In genomic region chr13:23506819-23507515, GRCm38 (mm10) we compare ENCODE assay signal across 11 mouse cellular contexts. TPM values are rescaled to one million over a fixed set of nuclear protein-coding genes. Genes with fewer than 3 reads are reported as not detected.
A peak's percentile ranks its signal among the peaks of the same experiment; 100 is the strongest.
DNase-seq lines count a peak whose midpoint lies in the region; ATAC-seq lines count a peak whose summit lies in the region.
"Had no signal": no experiment of that assay in that cellular context is flagged by ENCODE, and none has a peak within 500 bp of the region (broad histone marks: within the 10 kb centered on the region; RNA-seq: fewer than 3 reads in every experiment).

No protein-coding gene starts in this region.

- 30% methylated on average over 14 of the region's 14 CpGs for WGBS in heart, embryonic 14.5 days
- WGBS in embryonic facial prominence, embryonic 14.5 days: 22% methylated on average over 14 of the region's 14 CpGs
- 10% methylated on average over 14 of the region's 14 CpGs for WGBS in liver, embryonic 15.5 days (ENCODE audit: insufficient replicate concordance)

- H3K27me3 ChIP-seq in heart, embryonic 14.5 days (ENCODE audit: control insufficient read depth, insufficient read depth, low read length): no peaks in the 10 kb centered on the region
- no peaks in the 10 kb centered on the region for H3K27me3 ChIP-seq in embryonic facial prominence, embryonic 14.5 days (replicated peaks; ENCODE audit: control insufficient read depth, insufficient read depth, low read length)
- no peaks in the 10 kb centered on the region for H3K27me3 ChIP-seq in liver, embryonic 15.5 days

- no peak overlapping the region for H3K4me3 ChIP-seq in heart, embryonic 14.5 days (ENCODE audit: control insufficient read depth in 1 of 2, insufficient read depth in 1 of 2, low read depth in 1 of 2, low read length in 2 of 2)
- no peak overlapping the region for H3K4me3 ChIP-seq in embryonic facial prominence, embryonic 14.5 days (ENCODE audit: low read depth, low read length)
- H3K4me3 ChIP-seq in liver, embryonic 15.5 days (replicated peaks): peak overlapping the region; percentile 55

- peaks cover 14 to 23% of the 10 kb centered on the region in 2 experiments for H3K4me1 ChIP-seq in heart, embryonic 14.5 days (ENCODE audit: control insufficient read depth in 2 of 2, insufficient read depth in 2 of 2, low read length in 2 of 2)
- peaks cover 15% of the 10 kb centered on the region for H3K4me1 ChIP-seq in embryonic facial prominence, embryonic 14.5 days (ENCODE audit: control insufficient read depth, insufficient read depth, low read length)
- peaks cover 53% of the 10 kb centered on the region for H3K4me1 ChIP-seq in liver, embryonic 15.5 days (replicated peaks)

- no peak overlapping the region for H3K9ac ChIP-seq in heart, embryonic 14.5 days (ENCODE audit: low read length)
- H3K9ac ChIP-seq in embryonic facial prominence, embryonic 14.5 days (ENCODE audit: low read depth, low read length): no peak overlapping the region
- H3K9ac ChIP-seq in liver, embryonic 15.5 days: no peak overlapping the region

- H3K36me3 ChIP-seq in heart, embryonic 14.5 days (ENCODE audit: control insufficient read depth, insufficient read depth, low read length): no peaks in the 10 kb centered on the region
- no peaks in the 10 kb centered on the region for H3K36me3 ChIP-seq in embryonic facial prominence, embryonic 14.5 days (ENCODE audit: control insufficient read depth, insufficient read depth, low read length)
- H3K36me3 ChIP-seq in liver, embryonic 15.5 days (replicated peaks): no peaks in the 10 kb centered on the region

- H3K27ac ChIP-seq in heart, embryonic 14.5 days (replicated peaks in 1 of 2; ENCODE audit: control insufficient read depth in 1 of 2, insufficient read depth in 1 of 2, low read depth in 2 of 2, low read length in 2 of 2): peak overlapping the region in 1 of 2 experiments; percentile 9; a peak in 1 of 4 replicates
- H3K27ac ChIP-seq in embryonic facial prominence, embryonic 14.5 days (replicated peaks; ENCODE audit: low read depth, low read length): no peak overlapping the region
- H3K27ac ChIP-seq in liver, embryonic 15.5 days (replicated peaks): 0 out of 2 replicates have a peak overlapping the region, but pooled peaks have one; percentile 31

- no peak for ATAC-seq in heart, embryonic 14.5 days (ENCODE audit: insufficient number of reproducible peaks, insufficient read depth, low FRiP score, low read depth)
- no peak for ATAC-seq in embryonic facial prominence, embryonic 14.5 days (ENCODE audit: low read depth)
- ATAC-seq in liver, embryonic 15.5 days (ENCODE audit: insufficient read depth): 0 out of 2 replicates have a peak, but pooled peaks have one; percentile 26

- intact Hi-C loops in heart, postnatal 36 days (cut with DNase I): no loop called here

- no peaks in the 10 kb centered on the region for H3K9me3 ChIP-seq in heart, embryonic 14.5 days (ENCODE audit: control insufficient read depth, low read length)
- no peaks in the 10 kb centered on the region for H3K9me3 ChIP-seq in embryonic facial prominence, embryonic 14.5 days (ENCODE audit: control insufficient read depth, low read length)
- no peaks in the 10 kb centered on the region for H3K9me3 ChIP-seq in liver, embryonic 15.5 days (replicated peaks)

- DNase-seq in heart, postnatal 36 days: no peak
- DNase-seq in ES-CJ7 (ENCODE audit: low read depth, low spot score): peak; percentile 92
- no peak for DNase-seq in embryonic facial prominence, embryonic 14.5 days (ENCODE audit: low spot score)
- no peak for DNase-seq in left cerebral cortex, adult 11 months (ENCODE audit: low spot score)
- no peak for DNase-seq in layer of hippocampus, adult 11-12 months (ENCODE audit: low spot score)
- DNase-seq in left cerebral cortex, adult 8-10 months (ENCODE audit: low spot score in 2 of 2): no peak
- DNase-seq: cerebellum, adult 8-10 months; right cerebral cortex, adult 18-20 months had no signal

- peak overlapping the region; percentile 63 for H3K4me2 ChIP-seq in heart, embryonic 14.5 days (ENCODE audit: low read length)
- peak overlapping the region; percentile 53; the same call in 1 of the 2 replicates for H3K4me2 ChIP-seq in embryonic facial prominence, embryonic 14.5 days (ENCODE audit: low read depth, low read length)
- H3K4me2 ChIP-seq in liver, embryonic 15.5 days: peak overlapping the region; percentile 76

RNA-seq across cellular contexts. Expression of gene Btn2a2, which starts 18.3 kb away (rescaled TPM):
- polyA plus RNA-seq in heart, embryonic 14.5 days (2014; fragmentation: Nextera tagmentation; extraction: Ambion mirVana): 0.40 and 0.43 TPM in 2 replicates
- total RNA-seq in heart, postnatal 36 days (2021): not detected
- polyA plus RNA-seq in embryonic facial prominence, embryonic 14.5 days (2014; fragmentation: Nextera tagmentation; extraction: Ambion mirVana): 0.40 and 0.51 TPM in 2 replicates
- not detected in 2 replicates for polyA plus RNA-seq in liver, embryonic 15.5 days (2015; fragmentation: Nextera tagmentation; extraction: Ambion mirVana)
- total RNA-seq in left cerebral cortex, adult 8-10 months (2022): 1 to 10 TPM in 2 of 4 experiments, under 1 TPM in 2; 0.63 to 1.1 (median 0.99) TPM
- total RNA-seq: heart, postnatal 25 days had no signal

RNA-seq across cellular contexts. Expression of gene Hist1h4h, which starts 23.9 kb away (rescaled TPM):
- 7.5 and 8.5 TPM in 2 replicates for polyA plus RNA-seq in heart, embryonic 14.5 days (2014; fragmentation: Nextera tagmentation; extraction: Ambion mirVana)
- total RNA-seq in heart, postnatal 36 days (2021): 100 to 1,000 TPM; 268 to 283 TPM
- polyA plus RNA-seq in embryonic facial prominence, embryonic 14.5 days (2014; fragmentation: Nextera tagmentation; extraction: Ambion mirVana): 5.1 and 5.6 TPM in 2 replicates
- polyA plus RNA-seq in liver, embryonic 15.5 days (2015; fragmentation: Nextera tagmentation; extraction: Ambion mirVana): 4.6 and 7.0 TPM in 2 replicates
- total RNA-seq in left cerebral cortex, adult 8-10 months (2022): 100 to 1,000 TPM; 263 to 358 (median 294) TPM

RNA-seq across cellular contexts. Expression of gene Hist1h2af, which starts 26.7 kb away (rescaled TPM):
- polyA plus RNA-seq in heart, embryonic 14.5 days (2014; fragmentation: Nextera tagmentation; extraction: Ambion mirVana): 3.8 and 5.4 TPM in 2 replicates
- total RNA-seq in heart, postnatal 36 days (2021): 10 to 100 TPM; 14.1 to 19.0 TPM
- 5.2 and 7.0 TPM in 2 replicates for polyA plus RNA-seq in embryonic facial prominence, embryonic 14.5 days (2014; fragmentation: Nextera tagmentation; extraction: Ambion mirVana)
- polyA plus RNA-seq in liver, embryonic 15.5 days (2015; fragmentation: Nextera tagmentation; extraction: Ambion mirVana): 8.3 and 9.7 TPM in 2 replicates
- 10 to 100 TPM in 1 of 4 experiments, 1 to 10 TPM in 2, not detected in 1; 1.7 to 10.6 (median 3.0) TPM for total RNA-seq in left cerebral cortex, adult 8-10 months (2022)

RNA-seq across cellular contexts. Expression of gene Hist1h3g, which starts 28.3 kb away (rescaled TPM):
- 3.0 and 4.3 TPM in 2 replicates for polyA plus RNA-seq in heart, embryonic 14.5 days (2014; fragmentation: Nextera tagmentation; extraction: Ambion mirVana)
- 1 to 10 TPM; 2.5 to 4.1 TPM for total RNA-seq in heart, postnatal 36 days (2021)
- polyA plus RNA-seq in embryonic facial prominence, embryonic 14.5 days (2014; fragmentation: Nextera tagmentation; extraction: Ambion mirVana): 3.7 and 4.1 TPM in 2 replicates
- 9.4 and 11.7 TPM in 2 replicates for polyA plus RNA-seq in liver, embryonic 15.5 days (2015; fragmentation: Nextera tagmentation; extraction: Ambion mirVana)
- 1 to 10 TPM; 3.7 to 6.0 (median 4.2) TPM for total RNA-seq in left cerebral cortex, adult 8-10 months (2022)

RNA-seq across cellular contexts. Expression of gene Hist1h2bh, which starts 36.2 kb away (rescaled TPM):
- 0.65 and 0.66 TPM in 2 replicates for polyA plus RNA-seq in heart, embryonic 14.5 days (2014; fragmentation: Nextera tagmentation; extraction: Ambion mirVana)
- 1 to 10 TPM in 1 of 2 experiments, under 1 TPM in 1; 0.94 to 1.9 TPM for total RNA-seq in heart, postnatal 36 days (2021)
- polyA plus RNA-seq in embryonic facial prominence, embryonic 14.5 days (2014; fragmentation: Nextera tagmentation; extraction: Ambion mirVana): 0.76 and 0.77 TPM in 2 replicates
- 1.5 and 1.6 TPM in 2 replicates for polyA plus RNA-seq in liver, embryonic 15.5 days (2015; fragmentation: Nextera tagmentation; extraction: Ambion mirVana)
- 1 to 10 TPM in 2 of 4 experiments, under 1 TPM in 2; 0.84 to 1.6 (median 0.98) TPM for total RNA-seq in left cerebral cortex, adult 8-10 months (2022)
